Mouse (Mus musculus) thymus, adult 18-20 months (tissue): ENCODE results near the gene Tfb1m.

Source experiments
- DNase-seq, 2 experiments: peaks; one replicate each; pipeline ENCODE4 v3.0.0; 2022; ENCODE audit warnings: mixed read lengths in 2 of 2

The Tfb1m gene

DNA sequence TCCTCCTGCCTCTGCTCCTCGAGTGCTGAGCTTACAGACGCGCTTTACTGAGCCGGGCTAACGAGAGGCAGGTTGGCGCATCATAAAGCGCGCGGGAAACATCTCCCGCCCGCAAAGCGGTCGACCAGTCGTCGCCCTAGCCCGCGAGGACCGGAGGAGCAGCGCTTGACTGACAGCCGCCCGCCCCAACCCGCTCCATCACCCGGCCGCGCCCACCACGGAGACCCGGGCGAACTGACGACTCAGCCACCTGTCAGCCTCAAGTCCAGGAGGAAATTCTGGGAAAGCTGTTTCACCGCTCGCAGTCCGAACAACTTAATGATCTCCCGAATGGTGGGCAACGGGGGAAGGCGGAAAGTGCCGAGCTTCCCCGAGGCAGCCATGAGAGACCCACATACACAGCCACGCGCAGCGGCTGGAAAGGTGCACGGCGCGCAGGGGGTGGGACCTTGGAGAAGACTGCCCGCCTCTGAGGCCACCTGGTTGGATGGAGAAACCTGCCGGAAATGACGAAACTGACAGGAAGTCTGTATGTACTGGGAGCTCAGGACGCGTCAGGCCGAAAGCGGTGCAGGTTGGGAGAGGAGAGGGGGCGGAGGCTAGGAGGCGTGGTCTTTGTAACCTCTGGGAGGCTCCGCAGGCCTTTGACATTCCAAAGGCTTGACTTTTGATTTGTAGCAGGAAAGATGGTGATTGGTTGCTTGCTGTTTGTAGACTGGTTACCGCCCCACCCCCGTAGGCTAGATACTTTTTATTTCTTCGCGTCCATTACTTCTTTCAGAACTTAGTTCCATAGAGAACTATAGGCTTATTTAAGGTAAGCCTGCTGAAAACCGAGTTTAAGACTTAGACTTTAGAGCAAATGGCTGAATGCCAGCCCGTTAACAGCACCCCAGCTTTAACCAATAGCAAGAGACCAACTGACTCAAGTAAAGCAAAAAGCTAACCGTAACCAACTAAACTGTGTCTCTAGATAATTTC lies at the start of gene Tfb1m:
Gene Tfb1m, minus strand, starts transcription at position 451 of the 981 bp plus-strand sequence.
- DNase-seq, result peak; percentile 95 to 98

DNA sequence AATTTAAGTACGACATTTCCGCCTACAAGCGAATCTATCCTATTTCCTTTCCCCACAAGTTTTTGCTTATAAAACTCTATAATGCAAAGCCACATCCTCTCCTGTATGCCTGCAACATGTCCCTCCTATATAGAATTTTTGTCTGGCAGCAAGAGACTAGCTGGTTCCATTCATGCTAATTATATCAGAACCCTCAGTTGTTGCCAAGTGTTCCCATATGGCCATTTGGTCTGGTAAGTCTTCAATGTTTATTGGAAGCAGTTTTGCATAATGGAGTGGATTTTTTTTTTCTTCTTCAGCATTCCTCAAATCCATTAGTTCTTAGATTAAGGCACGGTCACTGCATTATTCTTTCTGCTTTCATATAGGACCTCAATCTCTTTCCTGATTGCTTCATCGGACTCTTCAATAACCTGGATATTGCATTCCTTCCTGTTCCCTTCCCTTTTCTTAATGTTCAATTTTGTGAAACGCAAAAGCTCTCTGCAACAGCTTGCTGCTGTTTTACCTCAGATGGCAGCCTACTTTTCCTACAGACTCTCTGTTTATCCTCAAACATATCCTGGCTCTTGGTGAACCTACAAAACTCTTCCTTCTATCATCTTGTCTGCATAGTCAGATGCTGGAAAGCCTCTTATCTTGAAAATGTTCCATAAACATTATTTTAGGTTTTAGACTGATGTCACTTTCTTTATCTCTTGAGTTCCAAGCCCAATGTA lies 45.5 kb upstream of the Tfb1m start:
- DNase-seq, result no peak

DNA sequence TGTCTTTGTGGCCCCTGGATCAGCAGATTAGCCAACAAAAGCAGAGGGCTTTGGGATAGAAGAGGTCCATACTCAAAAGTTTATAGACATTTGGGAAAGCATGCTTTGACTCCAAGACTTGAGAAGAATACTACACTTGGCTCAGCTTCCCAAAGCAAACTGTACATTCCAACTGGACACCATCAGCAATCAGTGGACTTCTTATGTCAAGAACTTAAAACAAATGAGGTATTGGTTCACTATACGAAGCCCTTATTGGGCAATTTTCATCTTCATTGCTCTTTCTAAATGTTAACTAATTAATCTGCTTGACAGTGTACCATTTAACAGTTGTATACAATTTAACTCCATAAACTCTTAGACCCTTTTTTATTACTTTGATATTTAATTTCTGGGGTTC lies 40.8 kb upstream of the Tfb1m start:
- DNase-seq, result no peak

DNA sequence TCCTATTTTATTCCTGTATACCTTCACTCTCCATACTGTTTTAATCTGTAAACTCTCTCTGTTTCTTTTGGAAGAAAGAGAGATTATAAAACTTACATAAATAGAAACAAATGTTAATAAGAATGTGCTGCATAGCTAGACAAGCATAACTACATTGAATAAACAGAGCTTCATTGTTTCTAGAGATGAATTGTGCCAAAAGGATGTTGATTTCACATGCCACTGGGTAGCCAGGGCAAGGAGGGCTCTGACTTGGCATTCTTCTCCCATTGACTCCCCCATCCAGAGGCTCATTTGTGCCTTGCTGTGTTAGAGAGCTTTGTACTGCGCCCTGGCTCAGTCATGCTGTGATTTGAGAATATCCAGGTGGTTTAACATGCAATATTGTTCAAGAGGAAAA lies 40.3 kb upstream of the Tfb1m start:
- no peak for DNase-seq

GRCm38 (mm10) chr17:3597130-3597529 lies 39.5 kb upstream of the Tfb1m start:
- no peak for DNase-seq

DNA sequence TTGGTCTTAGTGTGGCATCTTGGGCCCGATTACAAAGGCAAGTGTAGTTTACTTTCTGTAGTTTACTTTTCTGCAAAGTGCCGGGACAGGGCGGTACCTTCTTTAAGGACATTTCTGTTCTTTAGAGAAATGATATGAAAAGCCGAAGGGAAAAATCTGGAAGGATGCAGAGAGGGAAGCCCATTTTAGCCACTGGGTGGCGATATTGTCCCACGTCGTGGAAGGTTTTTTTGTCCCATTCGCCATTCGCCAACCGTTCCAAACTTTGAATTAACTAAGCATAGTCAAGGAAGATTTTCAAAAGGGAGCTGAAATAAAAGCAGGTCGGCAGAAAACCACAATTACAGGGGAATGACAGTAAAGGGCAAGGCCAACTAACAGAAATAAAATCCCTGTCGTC lies 13.3 kb upstream of the Tfb1m start:
- DNase-seq, result no peak

DNA sequence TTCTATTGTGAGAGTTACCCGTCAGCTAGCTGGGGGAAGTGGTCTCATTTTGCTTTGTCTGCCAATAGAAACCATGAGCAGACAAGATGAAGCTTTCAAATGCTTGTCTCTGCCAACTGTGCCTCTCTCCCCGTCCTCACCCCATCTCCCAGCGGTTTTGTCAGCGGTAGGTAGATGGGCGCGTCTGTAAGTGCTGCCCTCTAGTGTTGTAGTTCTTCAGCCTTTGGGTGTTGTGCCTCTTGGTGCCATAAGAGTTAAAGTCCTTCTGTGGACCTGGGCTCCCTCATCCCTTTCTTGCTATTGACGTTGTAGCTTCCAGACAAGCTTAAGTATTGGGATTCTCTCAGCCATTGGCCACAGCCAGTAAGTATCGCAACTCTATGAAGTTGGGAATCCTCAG lies 4.8 kb upstream of the Tfb1m start:
- no peak for DNase-seq

DNA sequence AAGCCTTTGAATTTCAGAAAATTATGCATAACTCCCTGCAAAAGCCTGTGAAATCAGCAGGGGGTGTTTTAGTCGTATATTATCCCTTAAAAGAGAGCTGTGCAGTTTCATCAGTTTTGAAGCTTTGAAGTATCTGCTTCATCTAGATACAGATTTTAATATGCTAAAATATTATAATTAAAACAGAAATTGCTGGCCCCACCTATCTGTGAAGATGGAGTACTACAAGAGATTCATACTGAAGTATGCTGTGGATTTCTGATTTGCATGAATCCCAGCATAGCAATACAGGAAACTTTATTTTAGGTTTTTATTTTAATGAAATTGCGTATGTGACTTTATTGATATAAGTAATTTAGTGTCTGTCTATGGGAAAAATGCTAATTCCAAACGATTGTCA lies 3.0 kb upstream of the Tfb1m start:
- DNase-seq, result no peak

DNA sequence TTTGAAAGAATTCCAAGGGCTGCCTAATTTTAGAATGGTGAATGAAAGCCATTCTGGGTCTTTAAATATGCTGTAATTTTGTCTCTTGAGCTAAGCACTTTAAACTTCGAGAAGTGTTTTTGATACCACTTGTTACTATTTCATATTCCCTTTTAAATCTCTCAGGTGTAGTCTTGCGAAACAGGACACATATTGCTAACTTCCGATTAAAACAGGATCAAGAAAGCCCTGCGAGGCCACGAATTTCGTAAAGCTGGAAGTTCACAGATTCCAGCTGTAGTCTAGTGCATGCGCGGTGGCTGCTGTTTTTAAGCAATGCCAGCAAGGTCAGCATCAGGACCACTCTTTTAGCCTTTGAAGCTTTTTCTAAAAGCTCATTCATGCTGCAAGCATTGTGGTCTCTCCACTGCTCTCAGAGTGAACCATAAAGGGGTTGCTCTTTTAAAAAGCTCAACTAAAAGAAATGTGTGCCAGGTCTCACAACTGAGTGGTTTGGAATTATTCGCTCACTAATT lies 832 bp upstream of the Tfb1m start:
- no peak for DNase-seq

GRCm38 (mm10) chr17:3556251-3556650 lies 1.3 kb downstream of the Tfb1m start:
- no peak for DNase-seq

GRCm38 (mm10) chr17:3547725-3548124 lies 9.9 kb downstream of the Tfb1m start:
- no peak for DNase-seq

GRCm38 (mm10) chr17:3541033-3541432 lies 16.5 kb downstream of the Tfb1m start:
- no peak for DNase-seq

- DNase-seq, result no peak
Observed at GRCm38 (mm10) chr17:3540304-3540703, 17.3 kb downstream of the Tfb1m start.

- no peak for DNase-seq
Observed at GRCm38 (mm10) chr17:3533425-3533824, 24.2 kb downstream of the Tfb1m start.

GRCm38 (mm10) chr17:3532254-3532653 lies 25.3 kb downstream of the Tfb1m start, which contains the start of gene Cldn20:
Gene Cldn20, plus strand, starts transcription at chr17:3532554.
- no peak for DNase-seq

- no peak for DNase-seq
Observed at GRCm38 (mm10) chr17:3531641-3532040, 25.9 kb downstream of the Tfb1m start.

DNA sequence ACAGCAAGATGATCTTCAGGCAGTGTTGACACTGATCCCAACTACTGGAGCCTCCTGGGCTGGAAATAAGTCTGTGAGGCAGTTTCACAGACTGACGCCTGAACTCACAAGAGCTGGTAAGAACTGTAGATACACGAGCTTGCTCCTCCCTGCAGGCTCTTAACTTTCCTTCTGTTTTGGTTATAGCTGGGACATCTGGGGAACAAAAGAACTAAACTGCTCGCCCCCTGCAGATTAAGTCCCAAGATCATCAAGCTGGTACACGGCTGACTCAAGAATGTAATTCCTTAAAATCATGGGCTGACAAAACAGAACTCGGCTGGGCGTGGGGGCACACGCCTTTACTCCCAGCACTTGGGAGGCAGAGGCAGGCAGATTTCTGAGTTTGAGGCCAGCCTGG lies 27.0 kb downstream of the Tfb1m start:
- no peak for DNase-seq

DNA sequence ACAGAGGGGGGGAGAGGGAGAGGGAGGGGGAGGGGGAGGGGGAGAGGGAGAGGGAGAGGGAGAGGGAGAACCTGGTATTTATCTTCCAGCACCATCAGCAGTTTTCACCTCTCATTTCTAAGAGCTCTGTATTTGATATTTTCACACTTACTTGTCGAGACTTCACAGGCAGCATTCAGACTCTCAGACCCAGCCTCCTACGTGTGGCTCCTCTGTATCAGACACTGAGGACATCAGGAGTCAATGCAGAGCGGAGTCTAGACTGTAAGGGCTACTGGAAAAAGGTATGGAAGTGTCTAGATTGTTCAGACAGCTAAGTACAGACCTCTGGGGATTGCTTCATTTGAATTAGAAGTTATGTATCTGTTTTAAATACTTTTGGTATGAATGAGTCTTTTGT lies 28.1 kb downstream of the Tfb1m start:
- no peak for DNase-seq

- DNase-seq, result no peak
Observed at GRCm38 (mm10) chr17:3527841-3528471, 29.6 kb downstream of the Tfb1m start.

- DNase-seq, result no peak
Observed at GRCm38 (mm10) chr17:3520344-3520743, 37.2 kb downstream of the Tfb1m start.

DNA sequence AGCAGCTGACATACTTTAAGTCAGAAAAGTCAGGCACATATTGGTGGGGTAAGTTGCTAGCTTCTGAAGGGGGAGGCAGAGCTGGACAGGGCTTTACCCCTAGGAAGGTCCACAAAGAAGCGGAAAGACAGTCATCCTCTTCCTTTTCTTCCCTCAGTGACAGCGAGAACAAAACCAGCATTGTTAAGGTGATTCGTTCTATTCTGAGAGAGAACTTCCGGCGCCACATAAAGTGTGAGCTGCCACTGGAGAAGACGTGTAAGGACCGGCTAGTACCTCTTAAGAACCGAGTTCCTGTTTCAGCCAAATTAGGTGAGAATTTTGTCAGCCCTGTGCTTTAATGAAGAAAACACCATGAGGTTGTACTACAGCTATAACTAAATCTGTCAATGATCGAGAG lies 41.2 kb downstream of the Tfb1m start:
- DNase-seq, result no peak

GRCm38 (mm10) chr17:3515851-3516250 lies 41.7 kb downstream of the Tfb1m start:
- no peak for DNase-seq

DNA sequence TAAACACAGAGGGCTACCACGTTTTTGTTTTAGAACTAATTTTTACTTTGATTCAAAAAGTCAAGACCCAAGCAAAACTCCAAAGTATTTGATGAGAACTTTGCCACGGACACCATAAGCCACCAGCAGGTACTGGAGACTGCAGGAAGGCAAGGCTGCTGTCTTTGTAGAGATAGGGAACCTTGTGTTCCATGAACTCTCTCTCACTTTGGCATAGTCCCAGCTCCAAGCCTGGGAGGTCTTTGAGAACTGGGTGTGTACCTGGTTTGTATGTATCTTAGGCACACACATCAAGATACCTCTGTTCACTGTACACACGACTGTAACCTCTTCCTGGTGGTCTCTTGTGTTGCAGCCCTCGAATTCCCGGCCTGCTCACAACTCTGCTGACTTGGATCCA lies 43.3 kb downstream of the Tfb1m start:
- DNase-seq, result no peak
